Mouse (Mus musculus): ENCODE data around the gene Mcam. TPM values are rescaled to one million over a fixed set of nuclear protein-coding genes. Genes with fewer than 3 reads are reported as not detected.
A peak's percentile ranks its signal among the peaks of the same experiment; 100 is the strongest.

Mcam gene
- polyA plus RNA-seq, 1 experiment from 2014 or later: 130 TPM

GRCm38 (mm10) chr9:44170691-44171151 lies 36.5 kb downstream of the Mcam start:
- H3K36me3 ChIP-seq (ENCODE audit: control insufficient read depth, insufficient read depth, low read length): peaks cover 58% of the 10 kb centered on the region
- no peaks in the 10 kb centered on the region for H3K9me3 ChIP-seq (ENCODE audit: control insufficient read depth, low read length)
- peak overlapping the region; percentile 36 for H3K4me2 ChIP-seq (ENCODE audit: low read length)
- H3K27me3 ChIP-seq (ENCODE audit: control insufficient read depth, insufficient read depth, low read length): no peaks in the 10 kb centered on the region
- peaks cover 13 to 41% of the 10 kb centered on the region in 2 experiments for H3K4me1 ChIP-seq (ENCODE audit: control insufficient read depth in 2 of 2, insufficient read depth in 2 of 2, low read length in 2 of 2)
- WGBS: 10% methylated on average over 3 of the region's 3 CpGs
- ATAC-seq (ENCODE audit: insufficient number of reproducible peaks, insufficient read depth, low FRiP score, low read depth): peak; percentile 42
- H3K9ac ChIP-seq (ENCODE audit: low read length): peak overlapping the region; percentile 60; the same call in 1 of the 2 replicates
- no peak overlapping the region for H3K4me3 ChIP-seq (ENCODE audit: control insufficient read depth in 1 of 2, insufficient read depth in 1 of 2, low read depth in 1 of 2, low read length in 2 of 2)
- H3K27ac ChIP-seq (replicated peaks in 1 of 2; ENCODE audit: control insufficient read depth in 1 of 2, insufficient read depth in 1 of 2, low read depth in 2 of 2, low read length in 2 of 2): peak overlapping the region; percentile 66 to 83

- peak overlapping the region; percentile 40; the same call in 1 of the 2 replicates for H3K9ac ChIP-seq (ENCODE audit: low read length)
- no peaks in the 10 kb centered on the region for H3K9me3 ChIP-seq (ENCODE audit: control insufficient read depth, low read length)
- peak overlapping the region; percentile 56 for H3K4me2 ChIP-seq (ENCODE audit: low read length)
- H3K4me1 ChIP-seq (ENCODE audit: control insufficient read depth in 2 of 2, insufficient read depth in 2 of 2, low read length in 2 of 2): peaks cover 15 to 43% of the 10 kb centered on the region in 2 experiments
- no peaks in the 10 kb centered on the region for H3K27me3 ChIP-seq (ENCODE audit: control insufficient read depth, insufficient read depth, low read length)
- WGBS: 4% methylated on average over 6 of the region's 6 CpGs
- H3K4me3 ChIP-seq (ENCODE audit: control insufficient read depth in 1 of 2, insufficient read depth in 1 of 2, low read depth in 1 of 2, low read length in 2 of 2): no peak overlapping the region
- H3K36me3 ChIP-seq (ENCODE audit: control insufficient read depth, insufficient read depth, low read length): peaks cover 25% of the 10 kb centered on the region
- ATAC-seq (ENCODE audit: insufficient number of reproducible peaks, insufficient read depth, low FRiP score, low read depth): 0 out of 2 replicates have a peak, but pooled peaks have one; percentile 6
- peak overlapping the region; percentile 53 to 89 for H3K27ac ChIP-seq (replicated peaks in 1 of 2; ENCODE audit: control insufficient read depth in 1 of 2, insufficient read depth in 1 of 2, low read depth in 2 of 2, low read length in 2 of 2)
Measured at GRCm38 (mm10) chr9:44175556-44175955, 41.3 kb downstream of the Mcam start.

GRCm38 (mm10) chr9:44175957-44176356 lies 41.7 kb downstream of the Mcam start:
- no peak for ATAC-seq (ENCODE audit: insufficient number of reproducible peaks, insufficient read depth, low FRiP score, low read depth)
- Histone ChIP-seq H3K27ac (replicated peaks in 1 of 2; ENCODE audit: control insufficient read depth in 1 of 2, insufficient read depth in 1 of 2, low read depth in 2 of 2, low read length in 2 of 2) (peak overlapping the region; percentile 53 to 89), H3K9me3 (ENCODE audit: control insufficient read depth, low read length) (no peaks in the 10 kb centered on the region), H3K4me2 (ENCODE audit: low read length) (peak overlapping the region; percentile 56), H3K4me3 (ENCODE audit: control insufficient read depth in 1 of 2, insufficient read depth in 1 of 2, low read depth in 1 of 2, low read length in 2 of 2) (no peak overlapping the region), H3K36me3 (ENCODE audit: control insufficient read depth, insufficient read depth, low read length) (peaks cover 24% of the 10 kb centered on the region), H3K9ac (ENCODE audit: low read length) (peak overlapping the region; percentile 40; the same call in 1 of the 2 replicates), H3K4me1 (ENCODE audit: control insufficient read depth in 2 of 2, insufficient read depth in 2 of 2, low read length in 2 of 2) (peaks cover 11 to 39% of the 10 kb centered on the region in 2 experiments), H3K27me3 (ENCODE audit: control insufficient read depth, insufficient read depth, low read length) (no peaks in the 10 kb centered on the region)
- WGBS: 44% methylated on average over 1 of the region's 1 CpGs

GRCm38 (mm10) chr9:44177405-44177804 lies 43.1 kb downstream of the Mcam start:
- no peak for ATAC-seq (ENCODE audit: insufficient number of reproducible peaks, insufficient read depth, low FRiP score, low read depth)
- 44% methylated on average over 2 of the region's 2 CpGs for WGBS
- Histone ChIP-seq H3K27me3 (ENCODE audit: control insufficient read depth, insufficient read depth, low read length) (no peaks in the 10 kb centered on the region), H3K36me3 (ENCODE audit: control insufficient read depth, insufficient read depth, low read length) (peaks cover 9% of the 10 kb centered on the region), H3K4me2 (ENCODE audit: low read length) (no peak overlapping the region), H3K4me1 (ENCODE audit: control insufficient read depth in 2 of 2, insufficient read depth in 2 of 2, low read length in 2 of 2) (peaks cover 6 to 45% of the 10 kb centered on the region in 2 experiments), H3K9me3 (ENCODE audit: control insufficient read depth, low read length) (no peaks in the 10 kb centered on the region), H3K27ac (replicated peaks in 1 of 2; ENCODE audit: control insufficient read depth in 1 of 2, insufficient read depth in 1 of 2, low read depth in 2 of 2, low read length in 2 of 2) (no peak overlapping the region; a peak in 1 of 4 replicates), H3K9ac (ENCODE audit: low read length) (no peak overlapping the region), H3K4me3 (ENCODE audit: control insufficient read depth in 1 of 2, insufficient read depth in 1 of 2, low read depth in 1 of 2, low read length in 2 of 2) (no peak overlapping the region)

- Histone ChIP-seq H3K9me3 (ENCODE audit: control insufficient read depth, low read length) (no peaks in the 10 kb centered on the region), H3K4me1 (ENCODE audit: control insufficient read depth in 2 of 2, insufficient read depth in 2 of 2, low read length in 2 of 2) (peaks cover 6 to 45% of the 10 kb centered on the region in 2 experiments), H3K27ac (replicated peaks in 1 of 2; ENCODE audit: control insufficient read depth in 1 of 2, insufficient read depth in 1 of 2, low read depth in 2 of 2, low read length in 2 of 2) (no peak overlapping the region)
Measured at GRCm38 (mm10) chr9:44178389-44178788, 44.1 kb downstream of the Mcam start.

GRCm38 (mm10) chr9:44178811-44179210 lies 44.5 kb downstream of the Mcam start:
- peaks cover 6 to 45% of the 10 kb centered on the region in 2 experiments for H3K4me1 ChIP-seq (ENCODE audit: control insufficient read depth in 2 of 2, insufficient read depth in 2 of 2, low read length in 2 of 2)
- no peaks in the 10 kb centered on the region for H3K27me3 ChIP-seq (ENCODE audit: control insufficient read depth, insufficient read depth, low read length)
- ATAC-seq (ENCODE audit: insufficient number of reproducible peaks, insufficient read depth, low FRiP score, low read depth): no peak
- H3K9ac ChIP-seq (ENCODE audit: low read length): no peak overlapping the region
- H3K36me3 ChIP-seq (ENCODE audit: control insufficient read depth, insufficient read depth, low read length): no peaks in the 10 kb centered on the region
- WGBS: 94% methylated on average over 12 of the region's 12 CpGs
- H3K9me3 ChIP-seq (ENCODE audit: control insufficient read depth, low read length): no peaks in the 10 kb centered on the region
- no peak overlapping the region for H3K27ac ChIP-seq (replicated peaks in 1 of 2; ENCODE audit: control insufficient read depth in 1 of 2, insufficient read depth in 1 of 2, low read depth in 2 of 2, low read length in 2 of 2)
- no peak overlapping the region for H3K4me3 ChIP-seq (ENCODE audit: control insufficient read depth in 1 of 2, insufficient read depth in 1 of 2, low read depth in 1 of 2, low read length in 2 of 2)
- no peak overlapping the region for H3K4me2 ChIP-seq (ENCODE audit: low read length)

More at GRCm38 (mm10) chr9:44178389-44178788, 44.1 kb downstream of the Mcam start:
- H3K4me2 ChIP-seq (ENCODE audit: low read length): no peak overlapping the region
- WGBS: 81% methylated on average over 14 of the region's 14 CpGs
- H3K36me3 ChIP-seq (ENCODE audit: control insufficient read depth, insufficient read depth, low read length): no peaks in the 10 kb centered on the region
- no peak overlapping the region for H3K4me3 ChIP-seq (ENCODE audit: control insufficient read depth in 1 of 2, insufficient read depth in 1 of 2, low read depth in 1 of 2, low read length in 2 of 2)
- no peak for ATAC-seq (ENCODE audit: insufficient number of reproducible peaks, insufficient read depth, low FRiP score, low read depth)
- H3K9ac ChIP-seq (ENCODE audit: low read length): no peak overlapping the region
- H3K27me3 ChIP-seq (ENCODE audit: control insufficient read depth, insufficient read depth, low read length): no peaks in the 10 kb centered on the region

- Histone ChIP-seq H3K9ac (ENCODE audit: low read length) (0 out of 2 replicates have a peak overlapping the region, but pooled peaks have one; percentile 19), H3K36me3 (ENCODE audit: control insufficient read depth, insufficient read depth, low read length) (no peaks in the 10 kb centered on the region), H3K27me3 (ENCODE audit: control insufficient read depth, insufficient read depth, low read length) (no peaks in the 10 kb centered on the region), H3K4me2 (ENCODE audit: low read length) (peak overlapping the region; percentile 39), H3K27ac (replicated peaks in 1 of 2; ENCODE audit: control insufficient read depth in 1 of 2, insufficient read depth in 1 of 2, low read depth in 2 of 2, low read length in 2 of 2) (peak overlapping the region in 1 of 2 experiments; percentile 55; a peak in 3 of 4 replicates), H3K4me3 (ENCODE audit: control insufficient read depth in 1 of 2, insufficient read depth in 1 of 2, low read depth in 1 of 2, low read length in 2 of 2) (no peak overlapping the region), H3K4me1 (ENCODE audit: control insufficient read depth in 2 of 2, insufficient read depth in 2 of 2, low read length in 2 of 2) (peaks cover 2 to 29% of the 10 kb centered on the region in 2 experiments), H3K9me3 (ENCODE audit: control insufficient read depth, low read length) (no peaks in the 10 kb centered on the region)
- ATAC-seq (ENCODE audit: insufficient number of reproducible peaks, insufficient read depth, low FRiP score, low read depth): no peak
- 12% methylated on average over 5 of the region's 5 CpGs for WGBS
Measured at GRCm38 (mm10) chr9:44181537-44181936, 47.3 kb downstream of the Mcam start.

GRCm38 (mm10) chr9:44182260-44182659 lies 48.0 kb downstream of the Mcam start:
- Histone ChIP-seq H3K36me3 (ENCODE audit: control insufficient read depth, insufficient read depth, low read length) (no peaks in the 10 kb centered on the region), H3K4me2 (ENCODE audit: low read length) (no peak overlapping the region), H3K4me1 (ENCODE audit: control insufficient read depth in 2 of 2, insufficient read depth in 2 of 2, low read length in 2 of 2) (peaks cover 2 to 24% of the 10 kb centered on the region in 2 experiments), H3K27ac (replicated peaks in 1 of 2; ENCODE audit: control insufficient read depth in 1 of 2, insufficient read depth in 1 of 2, low read depth in 2 of 2, low read length in 2 of 2) (peak overlapping the region in 1 of 2 experiments; percentile 55; a peak in 2 of 4 replicates), H3K9me3 (ENCODE audit: control insufficient read depth, low read length) (no peaks in the 10 kb centered on the region), H3K9ac (ENCODE audit: low read length) (no peak overlapping the region), H3K27me3 (ENCODE audit: control insufficient read depth, insufficient read depth, low read length) (no peaks in the 10 kb centered on the region), H3K4me3 (ENCODE audit: control insufficient read depth in 1 of 2, insufficient read depth in 1 of 2, low read depth in 1 of 2, low read length in 2 of 2) (no peak overlapping the region)
- WGBS: 84% methylated on average over 3 of the region's 3 CpGs
- no peak for ATAC-seq (ENCODE audit: insufficient number of reproducible peaks, insufficient read depth, low FRiP score, low read depth)

Data from heart, embryonic 14.5 days (tissue).